Mouse (Mus musculus) hindbrain, embryonic 10.5 days (tissue): ENCODE measurements around the gene Ldlrad3. TPM values are rescaled to one million over a fixed set of nuclear protein-coding genes. Genes with fewer than 3 reads are reported as not detected.

Source experiments
- DNase-seq: peaks from one replicate; pipeline ENCODE4 v3.0.0-alpha.2; 2017; ENCODE audit warnings: low spot score
- H3K27ac ChIP-seq: fragments of 300-500 bp; sonication (generic); 2 replicates; pipeline ENCODE4 v1.5.1; 2016; ENCODE audit warnings: mild to moderate bottlenecking, moderate library complexity
- H3K27me3 ChIP-seq: fragments of 300-500 bp; sonication (generic); 2 replicates; pipeline ENCODE4 v1.6.1; 2016; ENCODE audit warnings: mild to moderate bottlenecking; ENCODE audit not compliant: poor library complexity, insufficient read depth, severe bottlenecking
- H3K36me3 ChIP-seq: fragments of 300-500 bp; sonication (generic); 2 replicates; pipeline ENCODE4 v1.6.1; 2016; ENCODE audit warnings: mild to moderate bottlenecking, moderate library complexity
- H3K4me1 ChIP-seq: fragments of 300-500 bp; sonication (generic); replicated peaks from 2 replicates; pipeline ENCODE4 v1.6.1; 2016; ENCODE audit warnings: mild to moderate bottlenecking
- H3K4me3 ChIP-seq: fragments of 300-500 bp; sonication (generic); 2 replicates; pipeline ENCODE4 v1.5.1; 2016; ENCODE audit warnings: mild to moderate bottlenecking, moderate library complexity
- H3K9me3 ChIP-seq: fragments of 300-500 bp; sonication (generic); 2 replicates; pipeline ENCODE4 v1.6.1; 2016; ENCODE audit warnings: mild to moderate bottlenecking, moderate library complexity
- WGBS: fragments of 180-500 bp; shearing (Covaris S2); methylation state at CpG from one replicate; pipeline ENCODE4 v1.1.7; 2016; 5-methylcytosine and 5-hydroxymethylcytosine counted together
- polyA plus RNA-seq: library from polyadenylated mRNA; unstranded; fragments of >200 nt; fragmentation: Nextera tagmentation; extraction: Ambion mirVana; gene quantifications from 2 replicates; pipeline ENCODE4 v1.2.1, GENCODE M21; 2016

The Ldlrad3 gene
- polyA plus RNA-seq, 1 experiment from 2014 or later: 55.9 TPM

DNA sequence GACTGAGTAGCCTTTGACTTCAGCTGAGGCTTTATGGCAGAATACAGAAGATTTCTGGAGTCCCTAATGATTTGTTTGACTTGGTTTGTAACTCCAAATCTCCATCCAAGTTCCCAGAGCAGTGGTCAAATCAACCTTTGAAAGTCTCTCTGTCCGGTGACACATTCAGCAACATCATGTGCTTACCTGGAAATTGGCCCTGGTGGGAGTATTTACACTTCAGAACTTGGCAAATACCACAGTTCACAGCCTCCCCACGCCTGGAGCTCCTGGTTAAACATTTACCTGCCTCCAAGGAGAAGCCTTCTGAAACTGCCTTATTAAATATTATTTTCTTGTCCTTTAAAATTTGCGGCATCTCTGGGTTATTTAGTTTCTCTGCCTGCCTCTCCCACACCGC, 263.0 kb downstream of the Ldlrad3 start:
- no peak overlapping the region for H3K27ac ChIP-seq
- H3K36me3 ChIP-seq: no peaks in the 10 kb centered on the region
- 85% methylated on average over 4 of the region's 4 CpGs for WGBS
- no peak for DNase-seq
- H3K27me3 ChIP-seq: no peaks in the 10 kb centered on the region
- H3K4me3 ChIP-seq: no peak overlapping the region
- no peaks in the 10 kb centered on the region for H3K9me3 ChIP-seq
- H3K4me1 ChIP-seq: peaks cover 33% of the 10 kb centered on the region

DNA sequence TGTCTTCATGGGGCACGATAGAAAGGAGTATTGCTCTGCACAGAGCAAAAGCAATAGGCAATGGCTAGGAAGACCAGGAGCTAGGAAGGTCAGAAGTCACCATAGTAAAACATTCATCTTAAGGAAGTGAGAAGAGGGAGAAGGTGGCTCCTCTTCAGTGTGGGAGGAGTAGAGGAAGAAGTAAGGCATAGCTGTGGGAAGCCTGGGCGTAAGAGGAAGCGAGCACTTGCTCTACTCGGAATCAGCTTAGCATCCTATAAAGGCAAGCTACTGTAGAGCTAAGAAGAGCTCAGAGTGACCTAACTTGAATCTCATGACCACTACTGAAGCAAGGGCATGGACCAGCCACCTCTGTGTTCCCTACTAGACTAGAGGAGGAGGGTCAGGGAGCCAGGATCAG, 263.9 kb downstream of the Ldlrad3 start:
- H3K27me3 ChIP-seq: no peaks in the 10 kb centered on the region
- 91% methylated on average over 4 of the region's 4 CpGs for WGBS
- no peak overlapping the region for H3K4me3 ChIP-seq
- H3K9me3 ChIP-seq: no peaks in the 10 kb centered on the region
- DNase-seq: no peak
- no peak overlapping the region for H3K27ac ChIP-seq
- no peaks in the 10 kb centered on the region for H3K36me3 ChIP-seq
- H3K4me1 ChIP-seq: peaks cover 35% of the 10 kb centered on the region

DNA sequence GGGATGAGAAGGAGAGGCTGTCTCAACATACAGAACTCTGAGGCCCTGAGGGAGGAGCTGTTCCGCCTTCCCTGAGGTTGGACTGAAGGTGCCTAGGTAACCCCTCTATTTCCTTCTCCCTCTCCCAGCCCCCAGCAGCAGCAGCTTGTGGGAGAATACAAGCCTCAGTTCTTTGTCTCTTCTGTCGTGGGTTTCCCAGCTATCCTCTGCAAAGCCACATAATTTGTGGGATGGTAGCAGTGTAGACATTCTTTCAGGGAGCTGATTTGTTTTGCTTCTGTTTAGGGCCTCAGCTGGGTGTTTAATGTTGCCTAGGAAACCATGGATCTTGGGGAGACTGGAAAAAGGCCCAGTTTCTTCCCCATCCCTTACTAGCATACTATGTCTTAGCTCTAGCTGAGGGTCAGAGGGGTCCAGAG, 266.0 kb downstream of the Ldlrad3 start:
- WGBS: 37% methylated on average over 2 of the region's 2 CpGs
- no peaks in the 10 kb centered on the region for H3K36me3 ChIP-seq
- no peaks in the 10 kb centered on the region for H3K27me3 ChIP-seq
- peak overlapping the region; percentile 56; the same call in 1 of the 2 replicates for H3K27ac ChIP-seq
- no peak for DNase-seq
- H3K4me3 ChIP-seq: no peak overlapping the region
- H3K9me3 ChIP-seq: 0 out of 2 replicates have a peak, but pooled peaks cover 2% of the 10 kb centered on the region
- peaks cover 26% of the 10 kb centered on the region for H3K4me1 ChIP-seq

DNA sequence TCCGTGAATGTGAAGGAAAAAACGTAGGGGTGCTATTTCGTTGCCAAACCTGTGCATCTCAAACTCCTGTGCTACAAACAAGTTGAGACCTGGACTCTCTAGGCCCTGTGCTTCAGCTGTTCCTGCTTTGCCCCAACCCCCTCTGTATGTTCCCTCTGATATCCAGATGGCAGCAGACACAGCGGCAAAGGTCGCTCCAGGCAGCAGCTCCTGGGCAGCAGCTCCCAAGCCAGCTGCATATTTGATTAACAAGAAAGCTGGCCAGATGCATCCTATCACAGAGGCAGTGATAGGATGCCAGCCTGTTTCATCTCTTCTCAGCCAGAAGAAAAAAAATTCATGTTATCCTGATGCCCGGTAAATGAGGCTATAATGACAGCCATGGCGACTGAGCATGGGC, 267.7 kb downstream of the Ldlrad3 start:
- Histone ChIP-seq H3K36me3 (no peaks in the 10 kb centered on the region), H3K4me1 (peaks cover 14% of the 10 kb centered on the region), H3K27me3 (no peaks in the 10 kb centered on the region), H3K27ac (no peak overlapping the region; the same call in 1 of the 2 replicates), H3K4me3 (no peak overlapping the region), H3K9me3 (0 out of 2 replicates have a peak, but pooled peaks cover 2% of the 10 kb centered on the region)
- 86% methylated on average over 7 of the region's 7 CpGs for WGBS
- no peak for DNase-seq

DNA sequence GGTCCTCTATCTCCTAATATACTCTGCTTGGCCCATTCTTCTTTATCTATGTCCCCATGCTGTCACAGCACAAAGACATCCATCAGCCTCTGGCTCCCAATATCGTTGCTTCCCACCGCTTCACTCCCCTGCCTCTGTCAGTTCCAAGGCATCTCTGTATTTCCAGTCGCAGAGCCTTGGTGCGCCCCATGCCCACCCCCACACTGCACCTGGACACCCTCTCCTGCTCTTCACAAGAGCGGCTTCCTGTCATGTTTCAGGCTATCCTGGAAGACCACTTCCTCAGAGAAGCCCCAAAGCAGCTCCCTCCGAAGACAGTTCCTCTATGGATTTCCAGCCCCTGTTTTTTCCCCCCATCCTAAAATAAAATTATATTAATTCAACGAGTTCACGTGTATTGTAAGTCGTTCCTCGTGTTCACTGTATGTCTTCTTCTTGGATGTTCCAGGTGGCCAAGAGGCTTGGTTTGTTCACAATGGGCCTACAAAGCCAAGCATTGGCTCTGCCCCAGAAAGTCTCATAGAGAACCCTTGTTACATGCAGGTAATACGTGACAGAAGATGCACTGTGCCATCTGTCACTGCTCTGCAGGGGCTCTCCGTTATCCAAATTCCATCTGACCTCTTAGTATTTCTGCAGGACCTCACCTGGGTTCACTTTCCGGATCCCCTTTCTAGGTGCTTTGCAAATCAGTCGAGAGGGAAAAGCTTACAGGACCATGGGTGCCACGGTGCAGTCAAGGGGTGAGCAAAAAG, 276.7 kb downstream of the Ldlrad3 start:
- DNase-seq: no peak
- H3K4me1 ChIP-seq: peaks cover 35% of the 10 kb centered on the region
- H3K9me3 ChIP-seq: no peaks in the 10 kb centered on the region
- peak overlapping the region; percentile 66; the same call in 1 of the 2 replicates for H3K27ac ChIP-seq
- WGBS: 82% methylated on average over 15 of the region's 15 CpGs
- H3K27me3 ChIP-seq: no peaks in the 10 kb centered on the region
- H3K4me3 ChIP-seq: no peak overlapping the region
- 0 out of 2 replicates have a peak, but pooled peaks cover 4% of the 10 kb centered on the region for H3K36me3 ChIP-seq

DNA sequence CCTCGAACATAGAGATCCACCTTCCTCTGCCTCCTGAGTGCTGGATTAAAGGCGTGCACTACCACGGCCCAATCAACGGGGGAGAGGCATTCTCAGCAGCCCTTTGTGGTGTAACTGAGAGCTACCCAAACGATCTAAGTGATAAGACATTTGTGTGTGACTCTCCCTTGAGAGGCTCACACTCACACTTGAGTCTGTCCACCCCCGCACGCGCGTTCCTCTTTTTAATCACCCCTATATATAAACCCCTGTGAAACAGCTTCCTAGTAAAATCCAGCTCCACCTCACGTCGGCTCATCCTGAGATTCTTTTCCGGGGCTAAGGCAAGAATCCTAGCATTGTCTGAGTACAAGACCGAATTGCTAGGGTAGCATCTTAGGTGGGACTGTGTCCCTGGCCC, 277.4 kb downstream of the Ldlrad3 start:
- no peaks in the 10 kb centered on the region for H3K27me3 ChIP-seq
- peaks cover 35% of the 10 kb centered on the region for H3K4me1 ChIP-seq

DNA sequence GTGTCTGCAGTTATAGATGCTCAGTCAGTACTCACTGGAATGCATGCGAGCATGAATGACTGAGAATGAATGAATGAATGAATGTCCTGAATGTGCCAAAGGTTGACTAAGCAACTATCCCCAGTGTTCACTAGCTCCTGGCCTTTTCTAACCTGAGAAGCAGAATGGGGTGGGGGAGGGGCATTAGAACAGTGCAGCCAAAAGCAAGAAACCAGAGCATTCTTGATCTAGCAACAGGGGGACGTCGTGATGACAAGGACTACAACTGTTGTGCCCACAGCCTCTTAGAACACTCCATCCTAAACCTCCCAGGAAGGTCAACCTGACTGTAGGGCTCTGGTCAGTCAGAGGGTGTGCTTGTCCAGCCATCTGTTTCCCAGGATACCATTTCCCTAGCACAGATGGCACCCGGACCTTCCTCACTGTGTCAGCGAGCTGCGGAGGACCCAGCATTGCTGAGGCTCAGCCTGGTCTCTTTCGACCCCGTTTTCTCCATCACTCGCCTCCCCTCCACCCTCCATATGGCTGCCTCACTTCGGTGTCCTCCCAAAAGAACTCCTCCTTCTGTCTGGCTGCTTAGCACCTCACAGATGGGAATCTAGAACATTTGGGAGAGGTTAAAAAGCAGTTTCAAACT, 278.7 kb downstream of the Ldlrad3 start:
- DNase-seq: peak; percentile 35
- Histone ChIP-seq H3K4me1 (peaks cover 35% of the 10 kb centered on the region), H3K4me3 (no peak overlapping the region), H3K27ac (peak overlapping the region; percentile 57), H3K36me3 (0 out of 2 replicates have a peak, but pooled peaks cover 4% of the 10 kb centered on the region), H3K9me3 (no peaks in the 10 kb centered on the region), H3K27me3 (no peaks in the 10 kb centered on the region)
- WGBS: 67% methylated on average over 10 of the region's 10 CpGs

More for the DNA sequence above, 277.4 kb downstream of the Ldlrad3 start:
- 0 out of 2 replicates have a peak overlapping the region, but pooled peaks have one; percentile 66 for H3K27ac ChIP-seq
- 0 out of 2 replicates have a peak, but pooled peaks cover 4% of the 10 kb centered on the region for H3K36me3 ChIP-seq
- H3K9me3 ChIP-seq: no peaks in the 10 kb centered on the region
- no peak for DNase-seq
- no peak overlapping the region for H3K4me3 ChIP-seq
- WGBS: 78% methylated on average over 13 of the region's 13 CpGs

DNA sequence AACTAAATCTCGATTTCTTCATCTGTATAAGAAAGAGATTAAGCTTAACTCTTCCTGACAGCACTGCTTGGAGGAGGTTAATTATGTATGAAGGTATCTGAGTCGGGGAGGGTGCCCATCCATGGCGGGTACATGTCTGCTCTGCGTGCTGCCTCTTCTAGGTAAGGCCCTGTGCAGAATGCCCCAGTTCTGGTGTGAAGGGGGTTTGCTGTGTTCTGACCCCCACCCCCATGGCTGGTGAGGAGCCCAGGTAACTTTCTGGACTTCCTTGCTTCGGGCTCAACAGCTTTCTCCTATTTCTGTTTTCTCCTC, 279.9 kb downstream of the Ldlrad3 start:
- Histone ChIP-seq H3K27ac (peak overlapping the region; percentile 84), H3K27me3 (no peaks in the 10 kb centered on the region), H3K36me3 (peaks cover 9% of the 10 kb centered on the region; the same call in 1 of the 2 replicates), H3K4me3 (no peak overlapping the region), H3K9me3 (no peaks in the 10 kb centered on the region), H3K4me1 (peaks cover 35% of the 10 kb centered on the region)
- no peak for DNase-seq
- 75% methylated on average over 5 of the region's 5 CpGs for WGBS

DNA sequence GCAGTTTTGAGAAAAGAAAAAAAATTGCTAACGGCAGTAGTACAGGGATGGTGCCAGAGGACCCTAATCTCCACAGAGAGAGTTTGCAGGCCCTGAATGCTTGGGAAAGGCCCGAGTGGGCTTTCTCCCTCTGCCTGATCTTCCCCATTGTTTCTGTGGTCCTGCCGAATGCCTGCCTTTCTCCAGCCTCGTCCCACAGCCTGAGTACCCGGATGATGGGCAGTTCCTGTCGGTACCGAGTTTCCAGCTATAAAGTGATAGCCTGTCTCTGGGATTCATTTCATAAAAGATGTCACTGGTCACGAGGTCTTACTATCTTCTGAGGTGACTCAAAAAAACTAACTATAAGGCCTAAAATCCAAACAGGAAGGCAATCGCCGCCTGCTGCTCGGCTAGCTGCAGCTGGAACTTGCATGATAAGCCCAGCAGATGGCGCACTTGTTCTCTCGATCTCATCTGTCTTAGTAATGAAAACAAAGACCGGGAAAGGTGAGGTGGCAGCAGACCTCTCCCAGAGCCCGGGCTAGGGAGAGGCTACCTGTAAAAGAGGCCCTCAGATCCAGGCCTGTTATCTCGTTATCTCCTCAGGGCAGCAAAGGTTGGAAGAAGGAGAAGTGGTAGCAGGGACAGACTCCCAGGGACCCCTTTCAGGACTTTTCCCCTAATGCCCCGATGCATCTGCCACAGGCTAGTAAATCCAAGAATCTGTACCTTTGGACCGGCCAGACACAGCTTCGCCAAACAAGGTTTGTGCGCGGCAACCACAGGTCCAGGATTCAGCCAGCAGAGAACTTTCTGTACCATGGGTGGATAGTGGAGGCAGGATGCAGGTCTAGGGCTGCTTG, 280.4 kb downstream of the Ldlrad3 start:
- Histone ChIP-seq H3K4me1 (peaks cover 35% of the 10 kb centered on the region), H3K4me3 (peak overlapping the region; percentile 34), H3K9me3 (no peaks in the 10 kb centered on the region), H3K27me3 (no peaks in the 10 kb centered on the region), H3K36me3 (peaks cover 15% of the 10 kb centered on the region), H3K27ac (peak overlapping the region; percentile 84)
- 26% methylated on average over 21 of the region's 21 CpGs for WGBS
- DNase-seq: peak; percentile 87

DNA sequence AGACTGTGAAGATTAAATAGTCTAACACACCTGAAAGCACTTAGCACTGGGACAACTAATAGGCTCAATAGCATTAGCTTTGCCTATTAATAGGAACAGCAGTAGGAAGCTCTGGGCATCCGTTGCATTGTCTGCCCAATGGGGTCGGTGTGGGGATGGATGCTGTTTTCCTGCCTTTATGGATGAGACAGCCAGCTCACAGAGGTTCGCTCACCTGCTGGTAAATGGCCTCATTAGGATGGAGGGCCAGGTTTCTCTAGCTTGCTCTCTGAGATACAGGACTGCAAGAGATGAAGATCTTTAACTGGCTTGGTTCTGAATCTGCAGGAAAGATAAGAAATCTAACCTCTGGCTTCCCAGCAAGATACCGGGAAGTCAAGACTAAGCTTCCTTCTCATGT, 284.0 kb downstream of the Ldlrad3 start:
- H3K4me1 ChIP-seq: peaks cover 14% of the 10 kb centered on the region
- no peaks in the 10 kb centered on the region for H3K27me3 ChIP-seq
- H3K27ac ChIP-seq: no peak overlapping the region
- no peak for DNase-seq
- WGBS: 92% methylated on average over 4 of the region's 4 CpGs
- no peaks in the 10 kb centered on the region for H3K9me3 ChIP-seq
- peaks cover 26% of the 10 kb centered on the region for H3K36me3 ChIP-seq
- no peak overlapping the region for H3K4me3 ChIP-seq
